Mouse (Mus musculus) lung, postnatal 0 days (tissue): ENCODE data around the gene Gm28305. TPM values are rescaled to one million over a fixed set of nuclear protein-coding genes. Genes with fewer than 3 reads are reported as not detected.

Source experiments
- ATAC-seq: fragments of 200-750 bp; cut with Nextera tagmentation; 2 replicates; pipeline ENCODE4 v1.8.0; 2017; ENCODE audit warnings: moderate library complexity
- DNase-seq: peaks from one replicate; pipeline ENCODE4 v3.0.0-alpha.2; 2016; ENCODE audit warnings: low spot score
- H3K27ac ChIP-seq: fragments of 300-500 bp; sonication (generic); 2 replicates; pipeline ENCODE4 v1.5.1; 2014; ENCODE audit warnings: antibody characterized with exemption, mild to moderate bottlenecking, low read length, mixed read lengths
- H3K27me3 ChIP-seq: fragments of 300-500 bp; sonication (generic); replicated peaks from 2 replicates; pipeline ENCODE4 v1.6.1; 2014; ENCODE audit warnings: low read length, mixed read lengths; ENCODE audit not compliant: insufficient read depth
- H3K36me3 ChIP-seq: fragments of 300-500 bp; sonication (generic); 2 replicates; pipeline ENCODE4 v1.6.1; 2014; ENCODE audit warnings: low read length, mixed read lengths; ENCODE audit not compliant: insufficient read depth
- H3K4me1 ChIP-seq: fragments of 300-500 bp; sonication (generic); 2 replicates; pipeline ENCODE4 v1.6.1; 2014; ENCODE audit warnings: antibody characterized with exemption, low read depth, low read length, mixed read lengths; ENCODE audit not compliant: insufficient read depth
- H3K4me2 ChIP-seq: fragments of 300-500 bp; sonication (generic); replicated peaks from 2 replicates; pipeline ENCODE4 v1.6.1; 2014; ENCODE audit warnings: low read depth, mild to moderate bottlenecking, low read length, moderate library complexity, mixed read lengths
- H3K4me3 ChIP-seq: fragments of 300-500 bp; sonication (generic); 2 replicates; pipeline ENCODE4 v1.5.1; 2014; ENCODE audit warnings: low read depth, low read length
- H3K9ac ChIP-seq: fragments of 300-500 bp; sonication (generic); replicated peaks from 2 replicates; pipeline ENCODE4 v1.6.1; 2014; ENCODE audit warnings: low read depth, mild to moderate bottlenecking
- H3K9me3 ChIP-seq: fragments of 300-500 bp; sonication (generic); 2 replicates; pipeline ENCODE4 v1.6.1; 2016; ENCODE audit warnings: low read length, mixed read lengths
- CTCF ChIP-seq: IDR thresholded peaks from 2 replicates; pipeline ENCODE4 v1.5.1; 2016; ENCODE audit warnings: antibody characterized with exemption, mild to moderate bottlenecking
- EP300 ChIP-seq: IDR thresholded peaks from 2 replicates; pipeline ENCODE4 v1.6.1; 2016; ENCODE audit warnings: antibody characterized with exemption, mild to moderate bottlenecking, control low read depth
- WGBS: fragments of 180-500 bp; shearing (Covaris S2); extraction: QIAGEN DNeasy Blood & Tissue Kit; methylation state at CpG from one replicate; pipeline ENCODE4 v1.1.7; 2014; 5-methylcytosine and 5-hydroxymethylcytosine counted together
- polyA plus RNA-seq: library from polyadenylated mRNA; unstranded; fragments of >200 nt; fragmentation: Nextera tagmentation; extraction: Ambion mirVana; gene quantifications from 2 replicates; pipeline ENCODE4 v1.2.1, GENCODE M21; 2015

The Gm28305 gene
- polyA plus RNA-seq, 1 experiment from 2014 or later: not detected

- no peak overlapping the region for H3K4me3 ChIP-seq
- H3K4me1 ChIP-seq: no peaks in the 10 kb centered on the region
- H3K4me2 ChIP-seq: no peak overlapping the region
- no peaks in the 10 kb centered on the region for H3K36me3 ChIP-seq
- DNase-seq (no peak), ATAC-seq (no peak)
- no peaks in the 10 kb centered on the region for H3K9me3 ChIP-seq
- TF ChIP-seq EP300 (no peak), CTCF (no peak)
- H3K27me3 ChIP-seq: no peaks in the 10 kb centered on the region
- H3K9ac ChIP-seq: no peak overlapping the region
- 88% methylated on average over 11 of the region's 11 CpGs for WGBS
- H3K27ac ChIP-seq: no peak overlapping the region
Measured at GRCm38 (mm10) chr9:104099060-104099459, 58.6 kb downstream of the Gm28305 start.

GRCm38 (mm10) chr9:104100822-104101221, 60.4 kb downstream of the Gm28305 start:
- Histone ChIP-seq H3K27me3 (no peaks in the 10 kb centered on the region), H3K36me3 (no peaks in the 10 kb centered on the region), H3K9me3 (no peaks in the 10 kb centered on the region), H3K4me1 (no peaks in the 10 kb centered on the region), H3K4me2 (no peak overlapping the region), H3K9ac (no peak overlapping the region), H3K4me3 (no peak overlapping the region), H3K27ac (no peak overlapping the region)
- 52% methylated on average over 7 of the region's 7 CpGs for WGBS
- DNase-seq: no peak
- TF ChIP-seq CTCF (no peak), EP300 (no peak)
- ATAC-seq: no peak

- Histone ChIP-seq H3K4me1 (no peaks in the 10 kb centered on the region), H3K36me3 (no peaks in the 10 kb centered on the region), H3K27ac (no peak overlapping the region), H3K9ac (no peak overlapping the region), H3K4me3 (no peak overlapping the region), H3K9me3 (no peaks in the 10 kb centered on the region), H3K27me3 (no peaks in the 10 kb centered on the region), H3K4me2 (no peak overlapping the region)
- TF ChIP-seq CTCF (no peak), EP300 (no peak)
- DNase-seq: no peak
- ATAC-seq: no peak
- WGBS: 60% methylated on average over 3 of the region's 3 CpGs
Measured at GRCm38 (mm10) chr9:104101458-104101857, 61.0 kb downstream of the Gm28305 start.

GRCm38 (mm10) chr9:104102301-104102700, 61.8 kb downstream of the Gm28305 start:
- Histone ChIP-seq H3K27ac (no peak overlapping the region), H3K9ac (no peak overlapping the region), H3K27me3 (no peaks in the 10 kb centered on the region), H3K9me3 (no peaks in the 10 kb centered on the region), H3K4me3 (no peak overlapping the region), H3K4me2 (no peak overlapping the region), H3K4me1 (no peaks in the 10 kb centered on the region), H3K36me3 (no peaks in the 10 kb centered on the region)
- ATAC-seq: no peak
- DNase-seq: no peak
- TF ChIP-seq EP300: no peak
- TF ChIP-seq CTCF: no peak
- WGBS: 36% methylated on average over 6 of the region's 6 CpGs

GRCm38 (mm10) chr9:104102901-104103300, 62.4 kb downstream of the Gm28305 start:
- no peak overlapping the region for H3K27ac ChIP-seq
- no peak overlapping the region for H3K4me2 ChIP-seq
- 51% methylated on average over 2 of the region's 2 CpGs for WGBS
- DNase-seq (no peak), ATAC-seq (no peak)
- no peak for TF ChIP-seq EP300
- no peak for TF ChIP-seq CTCF
- no peaks in the 10 kb centered on the region for H3K36me3 ChIP-seq
- H3K4me3 ChIP-seq: no peak overlapping the region
- H3K9ac ChIP-seq: no peak overlapping the region
- no peaks in the 10 kb centered on the region for H3K27me3 ChIP-seq
- H3K9me3 ChIP-seq: no peaks in the 10 kb centered on the region
- H3K4me1 ChIP-seq: no peaks in the 10 kb centered on the region

- H3K9me3 ChIP-seq: no peaks in the 10 kb centered on the region
- no peak overlapping the region for H3K4me2 ChIP-seq
- no peak for ATAC-seq
- H3K4me3 ChIP-seq: no peak overlapping the region
- WGBS: 72% methylated on average over 2 of the region's 2 CpGs
- no peak for TF ChIP-seq EP300
- no peak for TF ChIP-seq CTCF
- no peak overlapping the region for H3K9ac ChIP-seq
- no peak for DNase-seq
- no peaks in the 10 kb centered on the region for H3K4me1 ChIP-seq
- no peaks in the 10 kb centered on the region for H3K27me3 ChIP-seq
- H3K36me3 ChIP-seq: no peaks in the 10 kb centered on the region
- no peak overlapping the region for H3K27ac ChIP-seq
Measured at GRCm38 (mm10) chr9:104104986-104105385, 64.5 kb downstream of the Gm28305 start.

GRCm38 (mm10) chr9:104106930-104107329, 66.5 kb downstream of the Gm28305 start:
- no peak overlapping the region for H3K4me3 ChIP-seq
- 60% methylated on average over 9 of the region's 9 CpGs for WGBS
- no peak overlapping the region for H3K4me2 ChIP-seq
- no peak for ATAC-seq
- DNase-seq: no peak
- no peaks in the 10 kb centered on the region for H3K4me1 ChIP-seq
- H3K36me3 ChIP-seq: no peaks in the 10 kb centered on the region
- H3K27me3 ChIP-seq: no peaks in the 10 kb centered on the region
- no peak overlapping the region for H3K27ac ChIP-seq
- H3K9ac ChIP-seq: no peak overlapping the region
- 0 out of 2 replicates have a peak, but pooled peaks cover 2% of the 10 kb centered on the region for H3K9me3 ChIP-seq
- no peak for TF ChIP-seq CTCF
- no peak for TF ChIP-seq EP300
